Mouse (Mus musculus) thymus, postnatal 25 days (tissue): ENCODE data around the gene Oxct1.
A peak's percentile ranks its signal among the peaks of the same experiment; 100 is the strongest.

Experiments
- DNase-seq: peaks from one replicate; pipeline ENCODE4 v3.0.0; 2022

Oxct1 gene

DNA sequence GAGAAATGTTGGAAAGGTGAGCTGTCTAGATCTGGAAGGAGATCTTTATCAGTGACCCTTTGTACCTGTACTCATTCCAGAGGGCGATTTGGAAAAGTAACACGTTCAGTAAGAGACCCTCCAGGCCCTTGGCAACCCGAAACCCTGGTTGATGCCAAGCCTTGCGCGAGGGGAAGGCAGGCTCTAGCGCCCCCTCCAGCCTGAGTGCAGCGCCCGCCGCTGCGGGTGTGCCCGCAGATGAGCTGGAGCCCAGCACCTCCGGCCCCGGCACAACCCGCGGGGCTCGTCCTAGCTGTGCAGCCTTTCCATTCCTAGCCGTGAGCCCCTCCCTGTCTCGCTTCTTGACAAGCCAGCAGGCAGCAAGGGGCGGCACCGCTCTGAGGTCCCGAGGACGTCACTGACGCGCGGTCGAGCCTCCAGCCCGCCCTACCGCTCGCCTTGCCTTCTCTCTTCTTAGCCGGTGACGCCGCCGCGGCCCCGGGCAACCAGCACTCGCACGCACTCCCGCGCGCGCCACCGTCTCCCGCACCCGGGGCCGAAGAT lies at the start of gene Oxct1:
TSS of gene Oxct1 (plus strand) at position 153 of the 543 bp plus-strand sequence.
- peak; percentile 86 for DNase-seq

DNA sequence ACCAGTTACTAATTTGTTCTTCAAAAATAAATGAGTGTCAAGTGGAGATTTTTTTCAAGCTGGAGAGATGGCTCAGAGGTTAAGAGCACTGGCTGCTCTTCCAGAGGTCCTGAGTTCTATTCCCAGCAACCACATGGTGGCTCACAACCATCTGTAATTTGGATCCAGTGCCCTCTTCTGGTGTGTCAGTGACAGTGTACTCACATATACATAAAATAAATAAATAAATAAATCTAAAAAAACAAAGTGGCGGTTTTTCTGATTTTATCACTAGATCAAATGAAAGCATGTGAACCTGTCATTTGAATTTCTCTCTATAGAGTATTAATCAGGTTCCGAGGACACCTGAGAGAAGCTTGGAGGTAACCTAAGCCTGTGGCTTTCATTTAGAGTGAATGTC lies 47.9 kb upstream of the Oxct1 start:
- no peak for DNase-seq

- peak; percentile 62 for DNase-seq
Measured at GRCm38 (mm10) chr15:3979061-3979848, 46.9 kb upstream of the Oxct1 start, which contains the start of gene Fbxo4. Gene Fbxo4 (minus strand): TSS chr15:3979573.

GRCm38 (mm10) chr15:3979871-3980270 lies 46.3 kb upstream of the Oxct1 start:
- DNase-seq: no peak

DNA sequence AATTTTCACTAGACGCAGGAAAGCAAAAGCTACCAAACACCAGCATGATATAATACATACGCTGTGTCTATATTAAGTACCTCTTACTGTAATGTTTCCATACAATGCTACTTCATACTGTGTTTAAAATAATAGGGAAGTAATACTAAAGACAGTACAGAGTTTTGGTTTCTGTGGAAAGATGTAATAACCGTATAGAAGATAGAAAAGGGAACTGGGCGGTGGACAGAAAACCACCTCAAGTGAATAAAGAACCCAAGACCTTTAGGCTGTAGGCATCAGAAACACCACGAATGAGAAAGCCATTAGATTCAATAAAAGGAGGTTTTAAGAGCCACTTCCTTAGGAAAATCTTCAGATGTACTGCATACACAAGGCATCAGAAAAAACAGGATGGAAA lies 43.5 kb upstream of the Oxct1 start:
- DNase-seq: no peak

DNA sequence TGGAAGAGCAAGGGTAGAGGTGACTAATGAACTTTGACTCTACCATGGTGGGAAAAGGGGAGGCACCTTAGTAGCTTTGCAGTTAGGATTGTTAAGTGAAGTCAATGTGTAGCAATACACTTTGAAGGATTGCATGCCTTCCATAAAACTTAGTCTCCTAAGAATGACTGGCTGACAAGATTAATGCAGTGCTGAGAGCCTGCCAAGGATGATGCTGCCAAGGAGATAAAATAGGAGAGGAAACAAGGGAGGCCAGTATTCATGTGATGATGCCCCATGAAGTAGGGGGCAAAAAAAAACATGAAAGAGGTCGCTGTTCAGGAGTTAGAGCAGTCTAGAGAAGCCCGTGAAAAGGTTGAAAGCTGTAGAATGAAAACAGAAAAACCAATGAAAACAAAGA lies 41.3 kb upstream of the Oxct1 start:
- no peak for DNase-seq

GRCm38 (mm10) chr15:3987981-3988380 lies 38.2 kb upstream of the Oxct1 start:
- DNase-seq: peak; percentile 32

GRCm38 (mm10) chr15:3994852-3995447 lies 31.2 kb upstream of the Oxct1 start:
- no peak for DNase-seq

DNA sequence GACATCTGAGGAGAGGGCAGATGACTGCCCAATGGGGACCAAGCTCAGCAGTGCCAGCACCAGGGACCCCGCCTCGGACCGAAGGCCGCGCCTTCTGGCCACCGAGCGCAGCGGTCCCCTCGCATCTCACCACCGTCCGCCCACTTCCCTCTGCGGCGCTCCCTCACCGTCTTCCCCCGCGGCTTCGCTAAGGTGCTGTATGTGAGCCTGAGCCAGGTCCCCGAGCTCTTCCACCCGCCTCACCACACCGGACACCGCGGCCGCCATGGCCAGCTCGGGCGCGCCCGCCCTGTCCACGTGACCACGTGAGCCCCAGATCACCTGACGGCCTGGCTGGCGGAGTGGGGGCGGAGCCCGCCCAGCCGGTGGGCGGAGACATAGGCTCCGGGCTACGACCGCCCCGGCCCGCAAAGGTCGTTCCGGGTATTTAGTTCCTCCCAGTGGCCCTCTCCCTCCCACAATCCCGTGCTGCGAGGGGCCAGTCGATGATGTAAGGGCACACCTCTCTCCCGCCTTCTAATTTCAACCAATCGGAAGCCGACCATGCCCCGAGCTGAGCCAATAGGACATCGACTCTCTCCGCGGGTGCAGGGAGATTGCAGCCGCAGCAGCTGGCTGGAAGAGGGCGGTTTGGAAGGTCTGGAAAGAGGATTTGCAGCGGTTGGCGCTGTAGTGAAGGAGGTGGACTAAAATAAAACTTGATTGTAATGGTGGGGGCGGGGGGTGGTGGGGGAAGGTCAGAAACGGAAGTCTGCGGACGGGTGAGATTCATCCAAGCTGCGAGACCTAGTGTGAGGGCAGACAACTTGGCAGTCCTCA lies 30.5 kb upstream of the Oxct1 start, which contains the start of gene AW549877:
TSS of gene AW549877 (minus strand) at position 297 of the 819 bp plus-strand sequence.
- DNase-seq: peak; percentile 98

GRCm38 (mm10) chr15:3996267-3997010 lies 29.7 kb upstream of the Oxct1 start:
- no peak for DNase-seq

DNA sequence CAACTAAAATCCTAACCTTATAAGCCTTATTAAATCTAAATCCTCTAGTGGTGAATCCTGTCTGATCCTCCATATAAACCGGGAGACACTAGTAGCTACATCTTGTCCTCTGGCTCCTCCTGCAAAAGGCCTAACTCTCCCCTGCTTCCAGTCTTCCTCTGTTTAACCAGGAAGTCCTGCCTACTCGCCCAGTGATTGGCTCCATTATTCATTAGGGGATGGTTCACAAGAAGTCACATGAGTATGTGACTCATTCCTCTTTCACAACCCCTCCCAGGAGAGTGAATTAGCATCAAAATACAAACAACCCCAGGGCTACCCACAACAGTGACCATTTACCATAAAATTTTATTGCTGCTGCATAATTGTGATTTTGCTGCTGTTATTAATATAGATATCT lies 27.0 kb upstream of the Oxct1 start:
- DNase-seq: no peak

DNA sequence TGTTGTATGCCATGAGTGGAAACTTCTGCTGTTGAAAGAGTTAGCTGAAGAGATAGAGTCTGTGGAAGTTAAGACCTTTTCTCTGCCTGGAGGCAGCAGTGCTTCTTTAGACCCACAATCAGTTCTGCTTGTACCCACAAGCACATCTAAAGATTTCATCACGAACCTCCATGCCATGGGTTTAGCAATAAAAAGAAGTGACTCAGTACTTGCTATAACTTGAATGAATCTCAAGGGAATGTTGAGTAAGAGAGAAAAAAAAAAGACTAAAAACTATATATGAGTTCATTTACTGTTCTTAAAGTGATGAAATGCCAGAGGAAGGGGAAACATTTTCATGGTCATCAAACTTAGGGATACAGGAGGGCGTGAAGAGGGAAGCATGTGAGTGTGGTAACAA lies 25.6 kb upstream of the Oxct1 start:
- no peak for DNase-seq

- DNase-seq: no peak
Measured at GRCm38 (mm10) chr15:4013873-4014272, 12.3 kb upstream of the Oxct1 start.

DNA sequence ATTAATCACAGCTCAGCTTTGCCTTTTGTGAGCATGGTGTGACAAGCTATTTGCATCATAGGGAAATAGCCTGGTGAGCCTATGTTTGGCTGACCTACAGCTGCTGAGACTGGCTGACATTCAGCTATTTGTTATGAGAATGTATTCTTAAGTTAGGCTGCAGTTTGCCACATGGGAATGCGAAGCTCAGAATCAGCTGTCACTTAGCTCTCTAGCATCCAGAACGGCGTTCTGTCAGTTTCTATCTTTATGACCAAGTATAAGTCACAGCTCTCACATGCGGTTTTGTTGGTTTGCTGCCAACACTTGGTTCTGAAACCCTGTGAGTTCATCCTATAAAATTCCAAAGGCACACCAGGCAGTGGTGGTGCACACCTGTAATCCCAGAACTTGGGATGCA lies 5.5 kb upstream of the Oxct1 start:
- DNase-seq: no peak

DNA sequence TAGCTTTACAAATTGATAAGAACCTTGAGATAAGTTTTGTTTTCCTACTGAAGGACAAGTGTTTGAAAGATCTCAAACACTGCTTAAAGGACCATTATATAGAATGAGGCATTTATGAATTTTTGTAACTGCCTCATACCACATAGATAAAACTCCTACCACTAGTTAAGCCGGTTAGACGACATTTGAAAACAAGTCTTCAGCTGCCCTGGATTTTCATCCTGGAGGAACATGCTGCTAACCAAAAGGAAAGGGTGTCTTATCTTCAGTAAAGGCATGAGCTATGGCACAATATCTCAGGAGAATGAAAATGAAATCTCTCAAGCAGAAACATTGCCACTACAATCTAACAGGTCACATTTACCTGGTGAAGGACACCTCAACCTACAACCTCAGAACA lies 2.4 kb upstream of the Oxct1 start:
- no peak for DNase-seq

DNA sequence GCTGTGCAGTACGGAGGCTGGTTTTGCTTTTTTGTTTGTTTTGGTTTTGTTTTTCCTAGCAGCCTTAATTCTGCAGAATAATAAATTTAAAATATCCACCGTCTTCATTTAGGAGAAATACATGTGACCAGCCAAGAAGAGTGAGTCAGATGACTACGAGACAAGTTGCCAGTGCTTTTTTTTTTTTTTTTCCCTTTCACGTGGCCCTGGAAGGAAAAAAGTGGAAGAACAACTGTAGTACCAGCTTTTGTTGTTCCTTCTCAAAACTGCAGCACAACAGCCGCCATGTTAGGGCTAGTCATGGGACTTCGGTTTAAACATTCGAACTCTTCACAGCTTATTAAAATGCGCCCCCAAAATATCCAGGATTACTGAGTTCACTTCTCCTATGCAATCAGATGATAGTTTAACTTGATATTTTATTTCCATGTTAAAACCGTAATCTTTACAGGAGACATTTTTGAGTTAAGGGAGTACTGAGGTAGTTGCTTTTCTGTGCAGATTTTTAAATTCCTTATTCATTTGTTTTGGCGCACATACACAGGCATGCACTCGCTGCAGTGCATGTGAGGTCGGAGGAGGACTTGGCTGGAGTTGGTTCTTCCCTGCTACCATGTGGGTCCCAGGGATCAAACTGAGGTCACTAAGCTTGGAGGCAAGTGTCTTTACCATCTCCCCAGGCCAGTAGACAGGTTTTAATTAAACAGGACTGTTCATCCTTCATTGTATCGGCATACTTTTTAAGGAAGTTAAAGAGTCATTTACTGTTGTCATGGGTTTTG lies 1.3 kb upstream of the Oxct1 start:
- no peak for DNase-seq

GRCm38 (mm10) chr15:4025508-4025904 lies 677 bp upstream of the Oxct1 start:
- DNase-seq: no peak

DNA sequence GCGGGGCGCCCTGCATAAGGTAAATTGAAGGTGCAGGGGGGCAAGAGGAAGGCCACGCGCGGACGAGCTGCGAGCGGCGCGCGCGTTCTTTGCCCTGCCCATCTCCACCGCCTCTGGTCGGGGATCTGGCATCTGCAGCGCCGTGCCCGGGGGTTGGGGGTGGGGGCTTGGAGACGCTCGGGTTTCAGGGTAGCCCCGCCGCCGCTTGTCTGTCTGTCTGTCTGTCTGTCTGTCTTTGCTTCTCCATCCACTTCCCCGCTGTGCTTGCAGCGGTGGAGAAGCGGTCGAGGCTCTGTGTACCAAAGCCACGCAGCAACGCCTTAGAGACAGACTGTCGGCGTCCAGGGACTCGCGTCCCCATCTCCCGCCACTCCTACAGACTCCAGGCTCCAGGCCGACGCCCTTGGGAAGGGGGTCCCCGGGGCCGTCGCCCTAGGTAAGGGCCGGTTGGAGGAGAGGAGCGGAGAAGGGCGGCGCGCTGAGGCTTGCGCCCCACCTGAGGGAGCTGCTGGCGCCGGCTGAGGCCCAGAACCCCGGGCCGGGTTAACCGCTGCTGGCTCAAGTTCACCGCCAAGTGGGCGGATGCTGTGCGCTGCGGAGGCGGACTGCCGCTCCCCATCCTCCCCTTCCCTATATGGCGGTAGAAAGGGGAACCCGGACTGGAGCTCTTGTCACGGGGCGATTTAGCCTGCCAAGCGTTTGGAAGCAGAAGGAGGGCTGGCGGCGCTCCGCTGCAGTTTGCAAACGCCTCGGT lies 825 bp downstream of the Oxct1 start:
- peak; percentile 79 for DNase-seq

GRCm38 (mm10) chr15:4027671-4028410 lies 1.7 kb downstream of the Oxct1 start:
- no peak for DNase-seq

DNA sequence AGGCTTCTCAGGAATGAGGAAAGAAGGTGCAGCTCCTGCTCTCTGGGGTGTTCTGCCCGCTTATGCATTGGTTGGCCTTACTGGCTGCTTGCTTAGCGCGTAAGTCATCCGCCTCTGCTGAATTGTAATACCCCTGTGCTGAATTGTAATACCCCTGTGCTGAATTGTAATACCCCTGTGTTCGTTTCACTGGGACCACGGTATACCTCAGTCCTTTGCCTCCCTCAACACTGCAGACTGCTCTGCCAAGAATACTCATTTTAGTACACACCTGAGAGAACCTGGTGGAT lies 2.2 kb downstream of the Oxct1 start:
- DNase-seq: no peak
